Mouse (Mus musculus) retina, postnatal 7 days (tissue): ENCODE results near the gene Dip2c.

Source experiments
- DNase-seq: peaks from one replicate; pipeline ENCODE4 v3.0.0-alpha.2; 2012; ENCODE audit warnings: low read depth, low spot score

Gene Dip2c

GRCm38 (mm10) chr13:9276322-9276855, at the start of gene Dip2c:
TSS of gene Dip2c (plus strand) at chr13:9276528.
- peak; percentile 85 for DNase-seq

GRCm38 (mm10) chr13:9227078-9227477, 49.2 kb upstream of the Dip2c start:
- no peak for DNase-seq

- DNase-seq = no peak
Observed at GRCm38 (mm10) chr13:9237495-9237894, 38.8 kb upstream of the Dip2c start.

- DNase-seq = no peak
Observed at GRCm38 (mm10) chr13:9239127-9239526, 37.2 kb upstream of the Dip2c start.

- no peak for DNase-seq
Observed at GRCm38 (mm10) chr13:9239631-9240236, 36.6 kb upstream of the Dip2c start.

GRCm38 (mm10) chr13:9261748-9262147, 14.6 kb upstream of the Dip2c start:
- no peak for DNase-seq

GRCm38 (mm10) chr13:9265516-9265915, 10.8 kb upstream of the Dip2c start:
- no peak for DNase-seq

GRCm38 (mm10) chr13:9276856-9277620, 710 bp downstream of the Dip2c start:
- DNase-seq = peak; percentile 11

- no peak for DNase-seq
Observed at GRCm38 (mm10) chr13:9277621-9277960, 1.3 kb downstream of the Dip2c start.

GRCm38 (mm10) chr13:9278636-9279035, 2.3 kb downstream of the Dip2c start:
- no peak for DNase-seq

- no peak for DNase-seq
Observed at GRCm38 (mm10) chr13:9283050-9283449, 6.7 kb downstream of the Dip2c start.

GRCm38 (mm10) chr13:9289916-9290315, 13.6 kb downstream of the Dip2c start:
- DNase-seq = no peak

- no peak for DNase-seq
Observed at GRCm38 (mm10) chr13:9296285-9296684, 20.0 kb downstream of the Dip2c start.

GRCm38 (mm10) chr13:9297266-9297665, 20.9 kb downstream of the Dip2c start:
- DNase-seq = no peak

GRCm38 (mm10) chr13:9297689-9298088, 21.4 kb downstream of the Dip2c start:
- DNase-seq = no peak

GRCm38 (mm10) chr13:9299657-9300056, 23.3 kb downstream of the Dip2c start:
- no peak for DNase-seq

- no peak for DNase-seq
Observed at GRCm38 (mm10) chr13:9308863-9309262, 32.5 kb downstream of the Dip2c start.

- DNase-seq = no peak
Observed at GRCm38 (mm10) chr13:9310806-9311205, 34.5 kb downstream of the Dip2c start.

GRCm38 (mm10) chr13:9312916-9313315, 36.6 kb downstream of the Dip2c start:
- DNase-seq = no peak

- DNase-seq = no peak
Observed at GRCm38 (mm10) chr13:9314099-9314712, 37.9 kb downstream of the Dip2c start.

- no peak for DNase-seq
Observed at GRCm38 (mm10) chr13:9314713-9315112, 38.4 kb downstream of the Dip2c start.

- no peak for DNase-seq
Observed at GRCm38 (mm10) chr13:9319745-9320144, 43.4 kb downstream of the Dip2c start.

- DNase-seq = no peak
Observed at GRCm38 (mm10) chr13:9325262-9325661, 48.9 kb downstream of the Dip2c start.
